Mouse (Mus musculus) kidney, adult 9 months (tissue): ENCODE measurements around the gene Phospho2.

Source experiments
- DNase-seq: peaks from one replicate; pipeline ENCODE4 v3.0.0; 2022

Gene Phospho2

DNA sequence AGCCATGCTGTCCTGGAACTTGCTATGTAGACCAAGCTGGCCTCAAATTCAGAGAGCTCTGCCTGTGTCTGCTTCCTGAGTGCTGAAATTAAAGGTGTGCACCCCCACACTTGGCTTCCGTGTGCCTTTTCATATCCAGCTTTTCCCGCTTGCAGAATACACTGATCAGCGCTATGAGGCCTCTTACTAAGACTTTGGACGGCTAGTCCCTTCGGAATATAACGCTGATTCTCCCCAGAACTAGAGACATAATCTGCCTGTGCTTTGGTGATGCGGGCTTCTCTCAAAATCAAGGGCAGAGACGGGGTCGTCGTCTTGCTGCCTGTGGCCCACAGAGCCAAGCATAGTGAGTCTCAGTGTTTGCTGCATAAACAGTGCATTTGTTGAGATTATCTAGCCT, 36.5 kb downstream of the Phospho2 start:
- DNase-seq: no peak

DNA sequence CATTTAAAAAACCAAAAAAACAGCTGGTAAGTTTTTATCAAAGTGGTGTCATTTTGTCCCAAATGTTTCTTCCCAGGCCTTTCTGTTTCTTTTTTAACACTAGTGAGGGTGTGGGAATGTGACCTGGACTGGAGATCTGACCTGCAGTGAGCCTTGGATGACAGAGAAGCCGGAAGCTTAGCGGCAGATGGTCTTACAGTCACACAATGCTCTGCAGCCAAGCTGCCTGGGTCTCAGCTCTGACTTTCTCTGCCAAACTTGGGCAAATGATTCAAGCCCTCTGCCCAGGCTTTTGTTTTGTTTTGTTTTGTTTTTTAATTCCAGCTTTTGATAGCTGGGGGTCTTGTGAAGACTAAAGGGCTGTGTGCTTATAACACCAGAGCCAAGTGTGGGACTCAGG, 37.0 kb downstream of the Phospho2 start:
- DNase-seq: peak; percentile 14

DNA sequence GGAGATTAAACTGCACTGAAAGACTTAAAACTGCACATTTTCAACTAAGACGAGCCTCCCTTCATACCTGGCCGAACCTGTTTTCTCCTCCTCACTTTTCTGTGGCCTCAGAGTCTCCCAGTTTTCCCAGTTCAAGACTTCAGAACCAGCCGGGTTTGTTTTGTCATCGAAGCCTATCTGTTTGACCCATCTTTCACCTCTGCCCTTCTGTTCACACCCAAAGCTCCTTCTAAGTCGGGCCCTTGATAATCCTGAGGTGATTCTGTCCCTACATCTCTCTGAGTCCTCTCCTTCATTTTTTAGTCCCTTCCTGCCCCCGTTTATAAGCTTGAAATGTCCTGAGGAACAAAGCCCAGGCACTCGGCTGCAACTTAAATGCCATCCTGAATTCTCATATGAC, 38.6 kb downstream of the Phospho2 start:
- DNase-seq: no peak

DNA sequence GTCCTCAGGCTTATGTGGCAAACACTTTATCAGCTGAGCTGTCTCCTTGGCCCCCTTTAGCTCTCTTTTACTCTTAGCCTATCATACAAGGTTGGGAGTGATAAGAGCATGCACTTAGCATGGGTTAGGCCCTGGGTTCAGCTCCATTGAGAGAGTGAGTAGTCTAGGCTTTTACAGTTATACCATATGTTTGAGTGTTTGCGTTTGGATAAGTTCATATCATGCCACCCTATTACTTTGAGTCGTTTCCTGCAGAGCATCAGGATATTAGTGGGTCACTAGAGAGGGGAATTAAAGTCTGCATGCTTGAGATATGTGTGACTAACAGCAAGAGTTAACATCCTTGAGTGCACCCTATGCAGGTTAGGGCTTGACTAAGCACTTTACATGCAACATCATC, 40.3 kb downstream of the Phospho2 start:
- no peak for DNase-seq

DNA sequence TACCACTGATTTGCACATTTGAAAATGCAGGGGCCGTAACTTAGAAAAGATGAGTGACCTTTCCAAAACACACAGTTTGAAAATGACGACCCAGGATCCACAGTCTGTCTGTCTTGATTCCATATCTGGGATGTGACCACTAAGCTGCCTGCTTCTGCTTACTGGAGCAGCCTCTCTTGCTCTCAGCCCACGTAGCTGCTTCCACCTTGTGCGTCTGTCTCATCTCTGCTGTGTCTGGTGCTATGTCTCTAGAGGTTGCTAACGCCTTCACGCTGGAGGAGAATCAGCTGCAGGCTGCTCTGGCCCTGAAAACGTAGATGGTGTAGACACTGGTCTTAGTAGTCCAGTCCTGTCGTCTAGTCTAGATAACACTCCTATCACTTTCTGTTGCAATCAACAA, 40.7 kb downstream of the Phospho2 start:
- no peak for DNase-seq

DNA sequence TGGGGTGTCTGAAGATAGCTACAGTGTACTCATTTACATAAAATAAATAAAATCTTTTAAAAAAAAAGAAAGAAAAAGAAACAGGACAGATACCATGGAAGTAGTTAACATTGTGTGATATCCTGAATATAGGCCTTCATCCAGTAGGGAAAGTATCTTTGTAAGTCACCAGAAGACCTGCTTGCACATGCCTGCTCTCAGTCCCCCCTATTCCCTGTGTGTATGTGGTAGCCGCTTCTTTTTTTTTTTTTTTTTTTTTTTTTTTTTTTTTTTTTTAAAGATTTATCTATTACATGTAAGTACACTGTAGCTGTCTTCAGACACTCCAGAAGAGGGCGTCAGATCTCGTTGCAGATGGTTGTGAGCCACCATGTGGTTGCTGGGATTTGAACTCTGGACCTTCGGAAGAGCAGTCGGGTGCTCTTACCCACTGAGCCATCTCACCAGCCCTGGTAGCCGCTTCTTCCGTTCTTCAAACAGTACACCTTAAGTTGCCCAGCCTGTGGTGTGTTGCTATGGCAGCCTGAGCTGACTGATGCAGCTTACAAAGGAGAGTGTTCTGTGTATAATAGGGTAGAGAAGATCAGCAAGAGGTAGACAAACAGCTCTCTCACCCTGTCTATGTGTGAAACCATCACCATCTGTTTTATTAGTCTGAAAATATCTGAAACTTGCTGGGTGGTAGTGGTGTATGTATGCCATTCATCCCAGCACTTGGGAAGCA, 48.0 kb downstream of the Phospho2 start:
- DNase-seq: no peak

DNA sequence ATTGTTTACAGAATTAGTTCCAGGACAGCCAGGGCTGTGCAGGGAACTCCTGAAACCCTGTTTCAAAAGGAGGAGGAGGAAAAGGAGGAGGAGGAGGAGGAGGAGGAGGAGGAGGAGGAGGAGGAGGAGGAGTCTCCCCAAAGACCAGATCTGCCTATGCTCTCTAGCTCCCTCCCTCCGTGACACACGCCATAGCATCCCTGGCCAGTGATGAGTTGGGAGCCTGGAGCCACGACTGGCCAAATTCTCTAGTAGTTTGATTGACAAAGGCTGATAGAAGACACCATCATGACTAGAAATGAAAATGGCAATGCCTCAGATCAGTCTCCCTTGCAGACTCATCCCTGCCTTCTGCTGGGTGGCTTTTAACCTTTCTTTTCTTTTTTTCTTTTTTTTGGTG, 48.6 kb downstream of the Phospho2 start:
- no peak for DNase-seq

DNA sequence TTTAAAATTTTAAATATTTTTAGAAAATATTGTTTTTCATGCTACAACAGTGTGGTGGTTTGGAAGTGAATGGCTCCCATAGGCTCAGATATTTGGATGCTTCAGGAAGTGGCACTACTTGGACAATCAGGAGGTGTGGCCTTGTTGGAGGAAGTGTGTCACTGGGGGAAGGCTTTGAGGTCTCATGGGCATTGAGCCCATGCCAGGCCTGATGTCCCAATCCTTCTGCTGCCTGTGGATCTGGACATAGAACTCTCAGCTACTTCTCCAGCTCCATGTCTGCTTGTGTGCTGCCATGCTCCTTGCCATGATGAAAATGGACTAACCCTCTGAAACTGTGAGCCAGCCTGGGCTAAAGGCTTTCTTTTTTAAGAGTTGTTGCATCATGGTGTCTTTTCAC, 49.3 kb downstream of the Phospho2 start:
- DNase-seq: no peak

DNA sequence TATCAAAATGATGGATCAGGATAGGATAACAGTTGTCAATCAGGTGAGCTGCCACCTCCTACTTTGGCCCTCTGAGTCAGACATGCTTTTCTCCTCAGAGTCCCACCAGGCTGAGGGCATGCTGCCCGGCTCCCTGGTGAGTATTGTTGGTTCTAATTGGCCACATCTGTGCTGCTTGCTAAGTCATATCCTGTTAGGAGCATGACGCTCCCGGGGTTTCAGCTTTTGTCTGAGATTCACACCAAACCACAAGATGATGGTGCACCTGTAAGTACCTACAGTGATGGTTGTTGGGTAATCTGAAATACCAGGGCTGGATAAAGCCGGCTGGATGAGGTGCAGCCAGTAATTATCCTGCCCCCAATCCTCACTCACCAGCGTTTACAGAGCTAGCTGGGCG, 50.8 kb downstream of the Phospho2 start:
- no peak for DNase-seq

DNA sequence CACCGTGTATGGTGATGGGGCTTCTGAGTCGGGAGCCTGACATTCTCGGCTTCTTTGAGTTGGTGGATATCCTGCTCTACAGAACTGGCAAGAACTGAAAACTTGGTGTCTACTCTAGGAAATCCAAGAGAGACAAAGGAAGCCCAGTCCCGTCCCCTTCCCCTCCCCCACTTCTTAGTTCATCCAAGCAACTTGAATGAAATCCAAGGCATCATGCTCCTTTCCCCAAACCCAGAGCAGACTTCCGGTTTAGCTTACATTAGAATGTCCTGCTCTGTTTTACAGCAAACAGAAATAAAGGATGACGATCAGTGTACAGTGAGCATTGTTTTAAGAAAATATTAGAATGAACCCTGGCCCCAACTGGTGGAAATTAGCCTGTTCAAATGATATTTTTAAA, 59.8 kb downstream of the Phospho2 start:
- peak; percentile 26 for DNase-seq
